Mouse (Mus musculus) inflammation-experienced regulatory T-cells (primary cell): ENCODE results near the gene Trir. TPM values are rescaled to one million over a fixed set of nuclear protein-coding genes. Genes with fewer than 3 reads are reported as not detected.

ENCODE experiments used
- polyA plus RNA-seq, 2 experiments: library from polyadenylated mRNA; unstranded; fragments of 100-300 nt; shearing (Covaris generic); gene quantifications; one replicate each; pipeline ENCODE4 v1.2.1; 2017

Trir gene
- 100 to 1,000 TPM; 198 to 209 TPM for polyA plus RNA-seq

DNA sequence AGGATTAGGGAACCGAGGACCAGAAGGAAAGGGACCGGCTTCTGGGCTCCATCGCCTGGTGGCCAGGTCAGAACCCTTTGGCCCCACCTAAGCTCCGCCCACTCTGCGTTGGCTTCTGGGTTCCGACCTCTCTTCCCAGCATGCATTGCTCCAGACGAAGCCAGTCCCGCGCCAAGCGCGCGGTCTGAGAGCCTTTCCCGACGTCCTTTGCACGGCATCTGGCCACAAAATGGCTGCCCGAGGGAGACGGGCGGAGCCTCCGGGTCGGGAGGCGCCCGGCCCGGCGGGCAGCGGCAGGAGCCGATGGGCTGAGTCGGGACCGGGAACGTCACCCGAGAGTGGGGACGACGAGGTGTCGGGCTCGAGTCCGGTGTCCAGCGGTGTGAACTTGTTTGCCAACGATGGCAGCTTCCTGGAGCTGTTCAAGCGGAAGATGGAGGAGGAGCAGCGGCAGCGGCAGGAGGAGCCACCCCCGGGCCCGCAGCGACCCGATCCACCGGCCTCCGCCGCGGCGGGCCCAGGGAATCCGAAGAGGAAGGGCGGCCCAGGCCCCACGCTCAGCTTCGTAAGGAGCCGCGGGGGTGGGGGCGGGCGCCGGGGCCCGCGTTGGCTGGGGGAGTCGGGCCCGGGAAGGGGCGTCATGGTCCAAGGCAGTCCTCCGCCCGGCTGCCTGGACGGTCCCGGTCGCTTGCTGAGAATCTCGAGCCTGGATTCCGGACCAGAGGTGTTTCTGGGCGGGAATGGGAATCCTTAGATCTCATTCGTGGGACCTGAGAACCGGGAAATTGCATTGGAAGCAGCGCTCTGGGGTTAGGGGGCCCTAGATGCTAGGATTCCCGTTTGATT lies at the start of gene Trir:
Trir (plus strand) TSS at position 154 of the 846 bp plus-strand sequence.

DNA sequence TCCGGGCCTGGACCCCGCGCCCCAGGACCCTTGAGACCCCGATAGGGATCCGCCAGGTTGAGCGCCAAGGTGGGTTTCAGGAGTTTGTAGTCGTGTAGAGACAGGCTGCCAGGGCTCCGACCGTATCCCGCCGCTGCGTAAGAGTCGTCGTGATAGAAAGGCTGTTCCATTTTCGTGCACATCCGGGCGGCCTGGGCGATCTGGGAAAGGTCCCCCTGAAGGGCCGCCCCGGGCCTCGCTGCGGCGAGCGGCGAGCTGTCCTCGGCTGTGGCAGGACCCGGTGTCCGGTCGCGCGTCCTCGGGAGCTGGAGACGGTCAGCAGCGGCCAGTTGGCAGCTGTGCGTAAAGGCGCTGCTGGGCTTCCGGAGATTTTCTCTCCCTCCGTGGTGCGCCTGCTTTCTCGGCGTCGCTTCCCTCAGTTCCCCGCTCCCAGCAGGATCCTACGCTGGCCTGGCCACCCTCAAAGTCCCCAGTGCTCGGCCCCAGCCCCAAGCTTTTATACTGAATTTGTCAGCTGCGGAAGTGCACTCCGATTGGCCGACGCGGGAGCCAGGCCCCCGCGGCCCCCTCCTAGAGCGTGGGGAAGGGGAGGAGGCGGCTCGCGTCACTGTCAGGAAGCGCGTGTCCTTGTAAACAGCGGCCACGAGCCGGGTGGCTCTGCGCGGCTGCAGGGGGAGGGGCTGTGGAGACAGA lies 48.2 kb upstream of the Trir start, which contains the start of gene Junb:
Junb (minus strand) TSS at position 471 of the 693 bp plus-strand sequence.

DNA sequence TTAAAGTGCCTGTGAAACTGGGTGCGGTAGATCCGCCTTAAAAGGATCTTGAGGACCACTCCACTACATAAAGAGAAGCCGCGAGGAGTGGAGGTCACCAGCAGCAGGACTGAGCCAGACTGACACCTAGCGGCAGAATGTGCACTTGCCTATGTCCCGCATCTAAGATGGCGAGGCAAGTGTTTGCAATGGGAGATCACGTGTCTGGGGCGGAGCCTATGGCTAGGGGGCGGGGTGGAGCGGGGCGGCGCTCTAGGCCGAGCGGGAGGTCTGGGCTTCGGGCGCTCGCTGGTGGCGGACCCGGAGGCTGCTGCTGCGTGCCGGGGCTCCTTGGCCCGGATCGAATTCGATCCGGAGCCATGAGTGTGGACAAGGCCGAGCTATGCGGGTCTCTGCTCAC lies 36.3 kb upstream of the Trir start, which contains the start of gene Hook2:
Hook2 (plus strand) TSS at position 255 of the 400 bp plus-strand sequence.

DNA sequence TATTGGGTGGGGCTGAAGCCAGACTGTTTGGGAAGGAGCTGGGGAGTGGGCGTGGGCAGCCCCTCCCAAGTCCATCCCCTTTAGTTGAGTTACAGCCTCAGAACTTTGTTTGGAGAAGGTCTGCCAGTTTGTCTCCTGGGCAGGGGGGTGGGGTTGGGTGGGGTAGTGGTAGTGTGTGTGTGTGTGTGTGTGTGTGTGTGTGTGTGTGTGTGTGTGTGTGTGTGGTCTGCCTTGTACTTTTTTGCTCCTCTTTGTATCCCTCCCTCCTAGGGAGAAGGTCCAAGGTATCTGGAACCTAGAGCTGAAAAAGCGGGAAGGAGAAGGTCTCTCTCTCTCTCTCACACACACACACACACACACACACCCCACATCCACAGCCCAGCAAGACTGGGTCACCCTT lies 12.2 kb upstream of the Trir start, which contains the start of gene Best2:
Best2 (minus strand) TSS at position 101 of the 400 bp plus-strand sequence.

DNA sequence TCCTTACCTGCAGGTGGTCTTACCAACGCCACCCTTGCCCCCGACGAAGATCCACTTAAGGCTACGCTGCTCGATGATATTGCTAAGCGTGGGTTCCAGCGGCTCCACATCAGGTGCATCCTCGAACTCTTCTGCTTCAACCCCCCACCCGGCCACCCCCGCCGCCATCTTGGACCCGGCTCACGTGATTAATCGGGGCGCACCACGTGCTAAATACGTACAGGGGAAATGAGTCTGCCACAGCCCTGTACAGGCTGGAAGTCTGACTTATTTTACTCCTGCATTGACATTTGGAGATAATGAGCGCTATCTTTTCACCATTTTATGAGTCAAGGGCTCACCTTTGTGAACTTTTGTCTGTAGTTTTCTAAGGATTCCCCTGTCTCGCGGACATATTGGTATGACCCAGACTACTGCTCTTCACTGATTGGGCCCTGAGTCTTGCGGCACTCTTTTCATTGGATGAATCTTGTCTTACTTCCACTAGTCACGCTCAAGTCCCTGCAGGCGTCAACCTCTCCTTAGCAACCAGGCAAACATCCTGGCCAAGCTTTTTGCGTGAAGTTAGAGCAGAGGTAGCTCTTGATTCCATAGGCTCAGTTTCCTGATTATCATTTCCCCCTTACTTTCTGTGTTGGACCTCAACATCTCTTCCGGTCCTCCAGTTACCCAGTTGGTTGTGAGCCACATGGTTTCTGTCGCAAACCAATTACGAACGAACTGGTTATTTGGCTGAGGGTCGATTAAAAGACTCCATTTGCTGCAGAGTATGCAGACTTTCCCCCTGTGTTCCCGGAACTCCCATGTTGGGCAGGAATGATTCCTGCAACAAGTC lies 1.3 kb upstream of the Trir start, which contains the start of gene Asna1:
Asna1 (minus strand) TSS at position 184 of the 835 bp plus-strand sequence.

DNA sequence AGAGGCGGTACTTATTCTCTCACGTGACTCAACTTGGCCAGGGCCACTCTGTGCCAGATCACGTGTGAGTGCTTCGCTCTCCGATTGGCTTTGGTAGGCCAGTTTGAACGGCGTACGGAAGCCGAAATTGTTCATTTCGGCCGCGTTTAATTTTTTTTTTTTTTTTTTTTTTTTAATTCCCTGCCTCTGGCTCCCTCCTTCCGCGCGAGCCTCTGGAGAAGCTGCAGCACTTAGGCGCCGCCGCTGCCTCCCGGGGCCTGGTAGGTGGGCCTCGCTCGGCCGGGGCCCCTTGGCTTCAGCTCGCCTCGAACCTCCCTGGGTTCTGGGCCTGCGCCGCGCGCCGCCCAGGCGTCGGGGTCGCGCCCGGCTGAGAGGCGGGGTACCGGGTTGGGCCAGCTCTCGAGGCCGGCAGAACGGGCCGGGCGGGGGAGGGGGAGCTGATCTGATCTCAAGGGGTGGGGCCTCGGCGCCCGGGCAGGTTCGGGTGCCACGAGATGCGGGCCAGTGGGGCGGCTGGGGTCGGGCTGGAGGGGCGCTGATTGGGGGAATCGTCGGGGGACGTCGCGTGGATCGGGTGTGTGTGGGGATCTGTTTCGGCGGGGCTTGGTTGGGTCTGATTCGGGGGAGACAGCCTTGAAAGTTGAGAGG lies 10.2 kb downstream of the Trir start, which contains the start of gene Tnpo2:
Tnpo2 (plus strand) TSS at position 198 of the 648 bp plus-strand sequence.

DNA sequence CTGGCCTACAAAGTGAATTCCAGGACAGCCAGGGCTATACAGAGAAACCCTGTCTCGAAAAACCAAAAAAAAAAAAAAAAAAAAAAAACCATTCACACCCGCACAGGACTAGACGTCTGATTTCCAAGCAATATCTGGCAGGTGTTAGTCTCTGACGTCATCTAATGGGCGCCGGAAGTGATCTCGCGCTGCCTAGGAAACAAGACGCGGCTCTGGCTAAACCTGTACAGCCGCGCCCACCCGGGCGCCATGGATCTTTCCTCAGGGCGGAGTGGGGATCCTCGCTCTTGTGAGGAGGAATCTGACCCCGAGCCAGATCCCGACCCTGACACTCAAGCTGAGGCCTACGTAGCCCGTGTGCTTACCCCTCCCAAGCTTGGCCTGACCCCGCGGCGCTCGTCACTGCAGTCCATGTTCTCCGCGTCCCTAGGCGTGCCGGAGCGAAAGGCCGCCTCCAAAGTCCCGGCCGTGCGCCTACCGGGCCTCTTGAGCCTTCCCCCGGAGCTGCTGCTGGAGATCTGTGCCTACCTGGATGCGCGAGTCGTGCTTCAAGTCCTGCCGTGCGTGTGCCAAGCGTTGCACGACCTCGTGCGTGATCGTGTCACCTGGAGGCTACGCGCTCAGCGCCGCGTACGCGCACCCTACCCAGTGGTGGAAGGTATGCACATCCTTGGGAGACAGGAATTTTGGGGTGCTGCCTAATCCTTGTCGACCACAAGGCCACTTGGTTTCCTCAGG lies 33.4 kb downstream of the Trir start, which contains the start of gene Fbxw9:
Fbxw9 (plus strand) TSS at position 177 of the 738 bp plus-strand sequence.

DNA sequence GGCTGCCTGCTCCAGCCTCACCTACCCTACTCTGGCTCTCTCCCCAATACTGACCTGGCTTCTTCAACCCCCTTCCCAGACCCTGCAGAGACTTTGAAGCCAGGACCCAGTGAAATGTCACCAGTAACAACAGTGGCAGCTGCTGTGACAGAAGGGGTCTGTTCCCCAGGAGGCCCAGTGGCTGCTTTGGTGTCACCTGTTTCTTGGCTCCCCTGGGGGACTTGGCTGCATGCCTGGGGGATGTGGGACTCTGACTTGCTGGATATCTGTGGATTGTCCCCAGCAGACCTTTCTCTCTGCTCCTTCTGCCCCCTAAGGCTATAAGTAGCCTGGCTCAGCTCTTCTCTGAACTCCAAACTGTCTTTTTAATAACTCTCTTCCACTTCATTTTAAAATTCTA lies 41.4 kb downstream of the Trir start, which contains the start of gene Gm5741:
Gm5741 (minus strand) TSS at position 1 of the 400 bp plus-strand sequence.

DNA sequence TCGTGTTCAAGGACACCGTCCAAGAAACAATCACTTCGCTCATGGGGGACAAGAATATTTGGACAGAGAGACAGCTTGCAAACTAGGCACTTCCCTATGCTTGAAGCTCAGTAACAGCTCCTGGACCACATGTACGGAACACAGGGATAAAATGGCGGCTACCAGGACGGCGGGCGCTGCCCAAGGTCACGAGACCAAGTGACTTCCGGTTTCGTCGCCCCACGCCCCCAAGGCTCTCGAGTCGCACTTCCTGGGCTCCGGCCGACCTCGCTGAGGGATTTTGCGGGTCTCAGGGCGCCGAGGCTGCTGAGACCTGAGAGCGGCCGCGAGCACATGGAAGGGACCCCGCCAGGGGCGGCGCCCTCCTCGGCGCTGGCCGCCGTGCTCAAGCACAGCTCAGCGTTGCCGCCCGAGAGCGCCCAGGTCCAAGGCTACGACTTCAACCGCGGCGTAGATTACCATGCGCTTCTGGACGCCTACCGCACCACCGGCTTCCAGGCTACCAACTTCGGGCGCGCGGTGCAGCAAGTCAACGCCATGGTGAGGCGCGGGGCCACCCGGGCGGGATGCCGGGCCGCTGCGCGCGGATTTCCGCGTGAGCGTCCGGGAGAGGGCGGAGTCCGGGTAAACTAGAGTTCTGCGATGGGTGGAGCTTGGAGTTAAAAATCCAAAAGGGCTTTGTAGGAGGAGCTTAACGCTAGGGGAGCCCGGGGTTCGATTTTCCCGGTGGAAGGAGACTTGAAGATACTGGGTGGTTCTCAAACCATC lies 45.1 kb downstream of the Trir start, which contains the start of gene Dhps:
Dhps (plus strand) TSS at position 244 of the 768 bp plus-strand sequence.

Other genes starting within 250 kb of the Trir start
- gene Nfix, start 226.5 kb upstream of the Trir start, polyA plus RNA-seq: 1 to 10 TPM; 5.7 to 9.1 TPM
- 1 to 10 TPM; 6.6 to 7.9 TPM for gene Dand5, start 204.0 kb upstream of the Trir start, polyA plus RNA-seq
- 10 to 100 TPM; 27.3 to 37.8 TPM for gene Gadd45gip1, start 195.3 kb upstream of the Trir start, polyA plus RNA-seq
- 100 to 1,000 TPM; 152 to 202 TPM for gene Rad23a, start 186.2 kb upstream of the Trir start, polyA plus RNA-seq
- gene Calr, start 179.9 kb upstream of the Trir start, polyA plus RNA-seq: 100 to 1,000 TPM; 454 to 486 TPM
- gene Farsa, start 169.8 kb upstream of the Trir start, polyA plus RNA-seq: 100 to 1,000 TPM in 1 of 2 experiments, 10 to 100 TPM in 1; 87.0 to 103 TPM
- 1 to 10 TPM; 3.8 to 4.9 TPM for gene Syce2, start 154.7 kb upstream of the Trir start, polyA plus RNA-seq
- 10 to 100 TPM; 34.2 to 47.8 TPM for gene Gcdh, start 132.9 kb upstream of the Trir start, polyA plus RNA-seq
- under 1 TPM in 1 of 2 experiments, not detected in 1; 0.43 TPM for gene Klf1, start 124.9 kb upstream of the Trir start, polyA plus RNA-seq
- gene Dnase2a, start 118.3 kb upstream of the Trir start, polyA plus RNA-seq: 10 to 100 TPM; 12.8 to 18.4 TPM
- gene Mast1, start 89.5 kb upstream of the Trir start, polyA plus RNA-seq: 1 to 10 TPM in 1 of 2 experiments, under 1 TPM in 1; 0.92 to 1.5 TPM
- gene Rtbdn, start 79.8 kb upstream of the Trir start, polyA plus RNA-seq: under 1 TPM; 0.06 to 0.81 TPM
- gene Gm49661, start 57.4 kb upstream of the Trir start, polyA plus RNA-seq: not detected
- 100 to 1,000 TPM; 159 to 190 TPM for gene Prdx2, start 57.2 kb upstream of the Trir start, polyA plus RNA-seq
- gene Rnaseh2a, start 57.1 kb upstream of the Trir start, polyA plus RNA-seq: 10 to 100 TPM; 71.6 to 93.6 TPM
- 100 to 1,000 TPM; 705 to 997 TPM for gene Junb, start 48.1 kb upstream of the Trir start, polyA plus RNA-seq
- gene Hook2, start 36.2 kb upstream of the Trir start, polyA plus RNA-seq: 10 to 100 TPM in 1 of 2 experiments, 1 to 10 TPM in 1; 9.9 to 13.0 TPM
- gene Best2, start 12.3 kb upstream of the Trir start, polyA plus RNA-seq: not detected
- gene Asna1, start 1.5 kb upstream of the Trir start, polyA plus RNA-seq: 10 to 100 TPM; 42.3 to 45.3 TPM
- gene Tnpo2, start 10.1 kb downstream of the Trir start, polyA plus RNA-seq: 10 to 100 TPM; 27.1 to 27.2 TPM
- 1 to 10 TPM; 5.4 to 8.2 TPM for gene Fbxw9, start 33.2 kb downstream of the Trir start, polyA plus RNA-seq
- 1 to 10 TPM; 1.3 to 1.8 TPM for gene Gm5741, start 41.2 kb downstream of the Trir start, polyA plus RNA-seq
- 100 to 1,000 TPM in 1 of 2 experiments, 10 to 100 TPM in 1; 87.4 to 118 TPM for gene Dhps, start 44.9 kb downstream of the Trir start, polyA plus RNA-seq
- gene Wdr83os, start 53.9 kb downstream of the Trir start, polyA plus RNA-seq: 100 to 1,000 TPM; 165 to 168 TPM
- 10 to 100 TPM; 38.6 to 45.7 TPM for gene Wdr83, start 54.5 kb downstream of the Trir start, polyA plus RNA-seq
- gene Man2b1, start 56.4 kb downstream of the Trir start, polyA plus RNA-seq: 100 to 1,000 TPM; 143 to 145 TPM
- gene Zfp791, start 96.3 kb downstream of the Trir start, polyA plus RNA-seq: under 1 TPM in 1 of 2 experiments, not detected in 1; 0.25 TPM
- 1 to 10 TPM in 1 of 2 experiments, under 1 TPM in 1; 0.10 to 2.4 TPM for gene Cks1brt, start 125.1 kb downstream of the Trir start, polyA plus RNA-seq
- not detected for gene Olfr371, start 199.2 kb downstream of the Trir start, polyA plus RNA-seq